Mouse (Mus musculus) liver, embryonic 16.5 days (tissue): ENCODE measurements at regions not wholly inside any gene's neighbourhood (a gene's known extent, or its start where the extent isn't known, plus 50 kb on each side); places are given as distances from the start of the nearest gene placed in this dataset.
A peak's percentile ranks its signal among the peaks of the same experiment; 100 is the strongest.
"Not testable (repeated sequence)": the region's sequence is repeated elsewhere in the genome, so short reads cannot be mapped to it uniquely, and the experiment has no call there.

Experiments used
- ATAC-seq: fragments of 200-750 bp; cut with Nextera tagmentation; 2 replicates; pipeline ENCODE4 v1.8.0; 2017; ENCODE audit warnings: low read depth, mild to moderate bottlenecking, moderate number of reproducible peaks, moderate library complexity
- H3K27ac ChIP-seq: fragments of 300-500 bp; sonication (generic); 2 replicates; pipeline ENCODE4 v1.5.1; 2014; ENCODE audit warnings: mild to moderate bottlenecking, low read length
- H3K27me3 ChIP-seq: fragments of 300-500 bp; sonication (generic); 2 replicates; pipeline ENCODE4 v1.6.1; 2014; ENCODE audit warnings: low read depth, low read length, mixed read lengths; ENCODE audit not compliant: control insufficient read depth, insufficient read depth
- H3K36me3 ChIP-seq: fragments of 300-500 bp; sonication (generic); 2 replicates; pipeline ENCODE4 v1.6.1; 2014; ENCODE audit warnings: mild to moderate bottlenecking; ENCODE audit not compliant: control insufficient read depth, insufficient read depth
- H3K4me1 ChIP-seq: fragments of 300-500 bp; sonication (generic); 2 replicates; pipeline ENCODE4 v1.6.1; 2014; ENCODE audit warnings: low read depth, low read length, mixed read lengths; ENCODE audit not compliant: control insufficient read depth
- H3K4me2 ChIP-seq: fragments of 300-500 bp; sonication (generic); 2 replicates; pipeline ENCODE4 v1.6.1; 2014; ENCODE audit warnings: low read depth, low read length, mixed read lengths
- H3K4me3 ChIP-seq: fragments of 300-500 bp; sonication (generic); 2 replicates; pipeline ENCODE4 v1.5.1; 2014; ENCODE audit warnings: low read depth, mild to moderate bottlenecking, low read length
- H3K9ac ChIP-seq: fragments of 300-500 bp; sonication (generic); 2 replicates; pipeline ENCODE4 v1.6.1; 2014; ENCODE audit warnings: low read depth, low read length
- H3K9me3 ChIP-seq: fragments of 300-500 bp; sonication (generic); replicated peaks from 2 replicates; pipeline ENCODE4 v1.6.1; 2016; ENCODE audit warnings: low read length; ENCODE audit not compliant: control insufficient read depth
- WGBS: fragments of 180-500 bp; shearing (Covaris S2); extraction: QIAGEN DNeasy Blood & Tissue Kit; methylation state at CpG from one replicate; pipeline ENCODE4 v1.1.7; 2014; ENCODE audit not compliant: insufficient replicate concordance; 5-methylcytosine and 5-hydroxymethylcytosine counted together

DNA sequence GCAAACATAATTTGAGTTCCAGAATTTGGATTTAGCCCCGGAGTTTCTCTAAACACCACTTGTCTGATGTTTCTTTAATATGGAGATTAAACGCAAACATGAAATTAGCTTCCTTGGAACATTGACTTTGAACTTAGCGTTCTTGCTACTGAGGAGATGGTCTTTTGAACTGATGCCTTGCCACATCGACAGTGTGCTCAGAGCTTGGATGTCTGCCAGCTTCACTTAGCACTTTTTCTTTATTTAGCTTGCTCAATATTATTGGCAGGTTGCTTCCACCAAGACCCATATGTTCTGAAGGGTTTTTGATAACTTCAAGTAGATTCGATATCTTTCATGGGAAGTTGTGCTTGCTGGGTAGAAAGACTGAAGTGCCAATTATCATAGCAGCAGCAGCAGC, 143.5 kb downstream of the Mterf1b start:
- Histone ChIP-seq H3K9me3 (no peaks in the 10 kb centered on the region), H3K4me2 (no peak overlapping the region), H3K9ac (no peak overlapping the region), H3K27ac (no peak overlapping the region), H3K27me3 (no peaks in the 10 kb centered on the region), H3K4me3 (no peak overlapping the region), H3K36me3 (no peaks in the 10 kb centered on the region), H3K4me1 (no peaks in the 10 kb centered on the region)
- no peak for ATAC-seq
- 56% methylated on average over 5 of the region's 5 CpGs for WGBS

GRCm38 (mm10) chr5:4341956-4342355, 149.8 kb downstream of the Mterf1b start:
- Histone ChIP-seq H3K9me3 (no peaks in the 10 kb centered on the region), H3K36me3 (no peaks in the 10 kb centered on the region), H3K27me3 (no peaks in the 10 kb centered on the region), H3K4me3 (no peak overlapping the region), H3K9ac (no peak overlapping the region), H3K4me2 (no peak overlapping the region), H3K27ac (no peak overlapping the region), H3K4me1 (no peaks in the 10 kb centered on the region)
- 39% methylated on average over 6 of the region's 6 CpGs for WGBS
- no peak for ATAC-seq

- Histone ChIP-seq H3K9ac (no peak overlapping the region), H3K4me2 (no peak overlapping the region), H3K9me3 (no peaks in the 10 kb centered on the region), H3K4me1 (no peaks in the 10 kb centered on the region), H3K27ac (no peak overlapping the region), H3K4me3 (no peak overlapping the region), H3K27me3 (no peaks in the 10 kb centered on the region), H3K36me3 (no peaks in the 10 kb centered on the region)
- WGBS: 38% methylated on average over 2 of the region's 2 CpGs
- 0 out of 2 replicates have a peak, but pooled peaks have one; percentile 43 for ATAC-seq
These were observed 152.3 kb downstream of the Mterf1b start for GRCm38 (mm10) chr5:4344458-4344857.

- Histone ChIP-seq H3K4me1 (no peaks in the 10 kb centered on the region), H3K9me3 (no peaks in the 10 kb centered on the region), H3K27ac (no peak overlapping the region), H3K9ac (no peak overlapping the region), H3K36me3 (no peaks in the 10 kb centered on the region), H3K4me3 (no peak overlapping the region), H3K27me3 (no peaks in the 10 kb centered on the region), H3K4me2 (no peak overlapping the region)
- ATAC-seq: no peak
- 56% methylated on average over 4 of the region's 4 CpGs for WGBS
These were observed 156.2 kb downstream of the Mterf1b start for GRCm38 (mm10) chr5:4348334-4348733.

GRCm38 (mm10) chr5:4349943-4350342, 157.8 kb downstream of the Mterf1b start:
- no peak overlapping the region for H3K27ac ChIP-seq
- no peak overlapping the region for H3K4me3 ChIP-seq
- no peak overlapping the region for H3K9ac ChIP-seq
- no peaks in the 10 kb centered on the region for H3K27me3 ChIP-seq
- no peaks in the 10 kb centered on the region for H3K4me1 ChIP-seq
- no peaks in the 10 kb centered on the region for H3K9me3 ChIP-seq
- 36% methylated on average over 2 of the region's 2 CpGs for WGBS
- H3K36me3 ChIP-seq: no peaks in the 10 kb centered on the region
- H3K4me2 ChIP-seq: no peak overlapping the region
- no peak for ATAC-seq

GRCm38 (mm10) chr5:4355609-4356224, 163.6 kb downstream of the Mterf1b start:
- H3K4me3 ChIP-seq: no peak overlapping the region
- H3K36me3 ChIP-seq: no peaks in the 10 kb centered on the region
- no peaks in the 10 kb centered on the region for H3K27me3 ChIP-seq
- H3K9ac ChIP-seq: no peak overlapping the region
- no peaks in the 10 kb centered on the region for H3K4me1 ChIP-seq
- H3K27ac ChIP-seq: no peak overlapping the region
- H3K4me2 ChIP-seq: no peak overlapping the region
- ATAC-seq: no peak
- H3K9me3 ChIP-seq: no peaks in the 10 kb centered on the region
- WGBS: 56% methylated on average over 7 of the region's 7 CpGs

DNA sequence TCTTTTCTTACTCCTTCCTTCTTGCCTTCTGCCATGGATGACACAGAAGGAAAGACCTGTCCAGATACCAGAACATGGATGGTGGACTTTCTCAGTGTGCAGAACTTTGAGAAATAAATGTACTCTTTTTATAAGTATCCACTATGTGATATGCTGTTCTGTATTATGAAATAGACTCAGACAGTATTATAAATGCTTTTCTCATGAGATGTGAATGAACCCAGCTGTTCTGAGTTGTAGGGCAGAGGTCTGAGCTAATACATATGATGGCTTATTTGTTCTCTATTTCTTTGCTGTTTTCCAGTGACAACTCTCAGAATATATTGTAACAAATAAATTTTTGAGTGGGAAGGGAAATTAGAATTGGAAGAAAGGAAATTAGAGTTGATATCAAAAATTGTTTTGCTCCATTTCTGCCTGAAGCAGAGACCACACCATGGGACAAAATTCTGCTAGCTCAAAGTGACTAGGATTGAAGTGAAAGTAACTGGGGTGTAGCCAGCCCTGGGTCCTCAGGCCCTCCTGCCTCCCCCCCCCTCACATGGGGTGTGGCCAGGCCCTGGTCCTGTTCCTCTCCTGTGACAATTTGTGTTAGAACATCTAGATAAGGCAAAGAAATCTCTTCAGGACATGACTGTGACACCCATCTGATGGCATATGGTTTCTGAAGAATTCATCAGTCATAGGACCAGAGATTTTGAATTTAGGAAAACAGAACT, 164.5 kb downstream of the Mterf1b start:
- H3K27me3 ChIP-seq, H3K27ac ChIP-seq, H3K9ac ChIP-seq, H3K36me3 ChIP-seq, ATAC-seq, H3K9me3 ChIP-seq, H3K4me2 ChIP-seq, H3K4me3 ChIP-seq, H3K4me1 ChIP-seq: not testable (repeated sequence)

GRCm38 (mm10) chr5:4361547-4361946, 169.4 kb downstream of the Mterf1b start:
- H3K27ac ChIP-seq, H3K4me3 ChIP-seq, H3K27me3 ChIP-seq, H3K36me3 ChIP-seq, H3K9ac ChIP-seq, H3K4me2 ChIP-seq, H3K4me1 ChIP-seq, H3K9me3 ChIP-seq: not testable (repeated sequence)
- 0 out of 2 replicates have a peak, but pooled peaks have one; percentile 37 for ATAC-seq
- WGBS: 67% methylated on average over 6 of the region's 6 CpGs

GRCm38 (mm10) chr5:4384719-4385118, 192.6 kb downstream of the Mterf1b start:
- ATAC-seq, H3K4me2 ChIP-seq, H3K4me1 ChIP-seq, H3K27ac ChIP-seq, H3K36me3 ChIP-seq, H3K9me3 ChIP-seq, H3K27me3 ChIP-seq, H3K9ac ChIP-seq, H3K4me3 ChIP-seq: not testable (repeated sequence)
- WGBS: 63% methylated on average over 7 of the region's 7 CpGs
